Mouse (Mus musculus): Measurements from ENCODE around the gene Igf2bp3.
A peak's percentile ranks its signal among the peaks of the same experiment; 100 is the strongest.

Gene Igf2bp3

GRCm38 (mm10) chr6:49218275-49218802, 3.6 kb upstream of the Igf2bp3 start:
- no peak for DNase-seq

DNA sequence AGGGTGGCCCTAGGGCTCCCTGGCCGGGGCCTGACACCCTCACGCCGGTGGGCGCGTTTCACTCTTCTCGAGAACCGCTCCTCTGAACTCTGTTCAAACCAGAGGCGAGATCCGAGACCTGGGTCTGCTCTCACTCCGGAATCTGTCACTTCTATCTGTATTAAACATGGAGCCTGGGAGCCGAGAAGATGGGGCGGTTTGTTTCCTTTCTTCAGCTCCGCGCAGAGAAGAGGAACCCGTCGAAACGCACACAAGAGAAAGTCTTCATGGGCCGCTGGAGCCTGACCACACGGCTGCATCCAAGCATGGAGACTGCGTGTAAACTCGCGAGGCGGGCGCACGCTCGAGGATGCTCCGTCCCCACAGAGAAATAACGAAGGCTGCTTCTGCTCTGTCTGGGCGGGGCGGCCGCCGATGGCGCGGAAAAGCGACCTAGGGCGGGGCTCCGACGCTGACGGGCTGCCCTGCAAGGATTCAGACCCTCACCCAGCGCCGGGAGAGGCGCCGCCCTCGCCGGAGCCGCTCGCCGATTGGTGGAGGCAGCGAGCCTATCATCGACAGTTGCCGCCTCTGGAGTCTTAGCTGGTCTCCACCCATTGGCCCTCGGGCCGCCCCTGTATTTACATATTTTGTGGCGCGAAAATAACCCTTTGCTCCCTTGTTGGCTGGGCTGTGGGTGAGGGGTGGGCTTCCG, 3.0 kb upstream of the Igf2bp3 start:
- DNase-seq, result peak in 1 of 2 experiments; percentile 56

GRCm38 (mm10) chr6:49216811-49217542, 2.2 kb upstream of the Igf2bp3 start:
- no peak for DNase-seq

DNA sequence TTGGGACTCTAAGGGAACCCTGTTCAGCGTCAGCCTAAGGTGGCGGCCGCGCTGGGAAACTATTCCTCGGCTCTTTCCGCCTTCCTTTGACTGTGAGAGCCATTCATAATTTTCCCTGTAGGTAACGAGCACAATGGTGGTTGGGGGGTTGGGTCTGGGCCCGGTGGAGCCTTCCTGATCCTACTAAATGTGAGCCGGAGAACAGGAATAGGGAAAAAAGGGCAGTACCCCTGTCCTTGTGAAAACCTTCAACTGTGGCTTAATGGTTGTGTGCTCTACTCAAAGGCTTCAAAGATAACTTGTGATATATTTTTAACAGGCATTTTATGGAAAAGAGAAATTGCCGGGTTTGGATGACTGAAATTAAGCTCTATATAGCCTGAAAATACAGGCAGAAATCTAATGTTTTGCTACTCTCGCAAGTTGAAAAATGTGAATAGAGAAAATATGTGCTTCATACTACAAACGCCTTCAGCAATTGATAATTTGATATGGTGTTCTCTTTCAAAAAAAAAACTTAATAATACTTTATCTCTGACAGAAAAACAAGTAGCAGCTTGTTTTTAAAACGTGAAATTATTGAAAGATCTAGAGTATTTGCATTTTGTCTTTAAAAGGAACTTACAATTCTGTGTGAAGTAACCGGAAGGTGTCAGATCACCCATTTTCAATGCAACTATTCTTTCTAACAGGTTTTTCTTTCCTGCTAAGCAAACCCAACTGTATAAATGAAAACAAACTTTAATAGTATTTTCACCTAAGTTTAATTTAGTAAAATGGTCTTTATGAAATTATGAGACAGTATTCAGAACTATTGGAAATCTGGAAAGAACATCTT, 1.2 kb upstream of the Igf2bp3 start:
- no peak for DNase-seq

DNA sequence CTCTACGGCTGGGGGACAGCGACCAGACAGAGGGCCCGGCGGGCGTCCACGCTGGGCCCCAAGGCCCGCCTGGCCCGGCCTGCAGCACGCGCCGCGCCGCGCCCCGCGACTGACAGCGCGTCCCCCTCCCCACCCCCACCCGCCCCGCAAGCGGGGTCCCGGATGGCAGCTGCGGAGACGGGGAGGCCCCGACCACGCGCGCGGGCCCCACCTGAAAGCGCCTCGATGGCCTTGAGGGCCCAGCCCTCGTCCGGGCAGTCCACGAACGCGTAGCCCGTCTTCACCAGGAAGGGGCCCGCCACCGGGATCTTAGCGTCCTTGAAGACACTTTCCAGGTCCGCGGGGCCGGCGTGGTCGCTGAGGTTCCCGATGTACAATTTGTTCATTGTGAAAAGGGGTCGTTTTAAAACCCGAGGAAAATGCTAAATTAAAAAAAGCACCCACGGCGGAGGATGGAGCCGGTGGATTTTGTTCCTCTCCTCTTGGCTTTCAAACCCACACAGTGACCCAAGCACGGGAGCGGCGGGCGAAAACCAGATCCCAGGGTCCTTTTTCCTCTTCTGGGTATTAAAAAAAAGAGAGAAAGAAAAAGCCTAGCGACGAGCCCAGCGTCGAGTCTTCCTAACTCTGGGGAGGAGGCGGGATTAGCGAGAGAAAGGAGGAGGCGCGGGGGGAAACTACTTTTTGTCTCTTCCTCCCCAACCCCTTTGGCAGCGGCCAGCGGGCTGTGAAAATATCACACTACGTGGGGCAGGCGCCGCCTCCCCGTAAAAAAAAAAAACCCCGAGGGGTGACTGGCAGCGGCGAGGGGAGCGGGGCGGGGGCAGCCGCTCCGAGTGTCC, 450 bp downstream of the Igf2bp3 start:
- peak in 1 of 2 experiments; percentile 46 for DNase-seq

- DNase-seq, result peak in 1 of 2 experiments; percentile 29
Measured at GRCm38 (mm10) chr6:49213581-49214085, 1.1 kb downstream of the Igf2bp3 start.

DNA sequence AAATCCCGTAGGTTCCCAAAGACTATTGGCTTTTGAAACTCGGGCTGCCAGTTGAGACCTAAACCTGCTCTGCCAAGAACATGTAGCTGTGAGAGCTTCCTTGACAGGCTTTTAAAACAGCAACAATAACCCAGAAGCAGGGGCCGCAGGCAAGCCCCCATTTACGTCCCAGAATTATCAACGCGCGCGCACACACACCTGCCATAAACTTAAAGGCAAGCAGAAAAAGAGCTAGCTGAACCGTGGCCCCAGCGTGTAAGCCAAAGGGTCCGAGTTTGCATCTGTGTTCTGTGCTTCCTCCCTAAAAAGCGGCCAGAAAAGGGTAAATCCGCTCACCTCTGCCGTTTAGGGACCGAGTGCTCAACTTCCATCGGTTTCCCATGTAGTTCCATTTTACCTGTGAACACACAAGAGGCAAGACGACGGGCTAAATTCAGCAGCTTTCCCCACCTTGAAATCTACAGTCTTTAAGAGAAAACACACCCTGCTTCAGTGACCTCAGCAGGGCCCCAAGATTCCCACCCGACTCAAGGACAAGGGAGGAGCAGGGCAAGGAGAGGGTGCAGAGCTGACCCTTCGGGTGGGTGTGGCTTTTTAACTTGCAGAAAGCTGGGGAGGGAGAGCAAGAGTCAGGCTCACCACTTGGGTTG, 1.7 kb downstream of the Igf2bp3 start:
- DNase-seq, result no peak

- no peak for DNase-seq
Measured at GRCm38 (mm10) chr6:49212141-49212540, 2.6 kb downstream of the Igf2bp3 start.

DNA sequence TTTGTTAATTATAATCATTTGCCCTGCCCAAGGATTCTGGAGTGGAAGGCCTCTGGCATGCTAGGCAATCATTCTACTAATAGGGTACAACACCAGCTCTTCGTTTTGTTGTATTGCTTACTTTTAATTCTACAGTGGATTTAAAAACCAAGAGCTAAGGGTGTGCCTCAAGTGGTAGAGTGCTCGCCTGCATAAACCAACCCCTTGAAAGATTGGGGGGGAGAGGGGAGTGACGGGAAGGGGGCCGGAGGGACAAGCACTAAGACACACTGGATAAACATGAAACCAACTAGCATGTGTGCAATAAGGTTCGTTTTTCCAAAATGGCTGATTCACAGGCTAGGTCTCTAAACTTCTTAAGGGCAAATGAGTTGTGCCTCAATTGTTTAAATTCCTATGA, 3.2 kb downstream of the Igf2bp3 start:
- no peak for DNase-seq

- peak; percentile 56 to 70 for DNase-seq
Measured at GRCm38 (mm10) chr6:49209881-49210854, 4.6 kb downstream of the Igf2bp3 start.

GRCm38 (mm10) chr6:49208935-49209334, 5.8 kb downstream of the Igf2bp3 start:
- DNase-seq, result no peak

GRCm38 (mm10) chr6:49208297-49208930, 6.3 kb downstream of the Igf2bp3 start:
- peak in 1 of 2 experiments; percentile 46 for DNase-seq

- no peak for DNase-seq
Measured at GRCm38 (mm10) chr6:49206416-49206815, 8.3 kb downstream of the Igf2bp3 start.

DNA sequence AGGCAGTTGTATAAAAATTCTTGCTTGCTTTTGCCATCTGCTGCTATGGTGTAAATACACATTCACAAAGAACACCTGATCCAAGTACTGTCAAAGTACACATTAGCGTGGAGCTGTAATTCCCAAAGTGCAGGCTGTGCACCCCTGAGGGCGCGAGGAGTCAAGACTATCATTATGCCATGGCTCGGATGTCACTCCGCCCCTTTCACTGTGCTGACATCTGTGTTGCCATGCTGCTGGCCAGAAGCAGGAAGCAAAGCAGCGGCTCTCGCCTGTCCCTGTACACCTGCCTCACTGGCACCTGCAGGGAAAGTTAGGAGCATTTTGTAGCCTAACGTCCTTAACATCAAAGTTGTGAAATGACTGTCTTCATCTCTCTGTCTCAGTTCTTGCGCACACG, 19.6 kb downstream of the Igf2bp3 start:
- no peak for DNase-seq

DNA sequence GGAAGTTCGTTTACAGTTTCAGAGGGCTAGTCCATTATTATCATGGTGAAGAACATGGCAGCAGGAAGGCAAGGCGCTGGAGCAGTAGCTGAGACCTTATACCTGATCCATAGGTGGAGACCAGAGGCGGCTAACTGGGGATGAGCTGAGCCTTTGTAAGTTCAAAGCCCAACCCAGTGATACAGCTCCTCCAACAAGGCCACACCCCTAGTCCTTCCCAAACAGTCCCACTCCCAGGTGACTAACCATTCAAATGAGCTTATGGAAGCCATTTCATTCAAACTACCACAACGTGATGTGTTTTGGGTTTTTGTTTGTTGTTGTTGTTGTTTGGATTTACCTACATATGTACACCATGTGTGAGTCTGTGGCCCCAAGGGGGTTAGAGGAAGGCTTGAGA, 20.2 kb downstream of the Igf2bp3 start:
- DNase-seq, result no peak

GRCm38 (mm10) chr6:49189363-49189762, 25.4 kb downstream of the Igf2bp3 start:
- peak in 1 of 2 experiments; percentile 60 for DNase-seq

DNA sequence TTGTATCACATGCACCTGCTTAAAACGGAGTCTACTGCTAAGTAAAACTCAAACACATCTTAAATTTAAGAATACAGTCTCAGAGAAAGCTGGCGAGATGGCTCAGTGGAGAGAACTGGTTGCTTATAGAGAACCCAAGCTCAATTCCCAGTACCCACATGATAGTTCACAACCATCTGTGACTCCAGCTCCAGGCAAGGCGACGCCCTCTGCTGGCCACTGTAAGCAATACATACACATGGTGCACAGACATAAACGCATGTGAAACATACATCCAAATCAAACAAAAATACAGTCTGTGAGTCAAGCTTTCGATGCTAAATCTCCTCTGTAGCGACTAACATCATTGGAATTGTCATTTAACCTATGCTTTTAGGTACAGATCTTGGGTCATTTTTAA, 27.5 kb downstream of the Igf2bp3 start:
- DNase-seq, result no peak

DNA sequence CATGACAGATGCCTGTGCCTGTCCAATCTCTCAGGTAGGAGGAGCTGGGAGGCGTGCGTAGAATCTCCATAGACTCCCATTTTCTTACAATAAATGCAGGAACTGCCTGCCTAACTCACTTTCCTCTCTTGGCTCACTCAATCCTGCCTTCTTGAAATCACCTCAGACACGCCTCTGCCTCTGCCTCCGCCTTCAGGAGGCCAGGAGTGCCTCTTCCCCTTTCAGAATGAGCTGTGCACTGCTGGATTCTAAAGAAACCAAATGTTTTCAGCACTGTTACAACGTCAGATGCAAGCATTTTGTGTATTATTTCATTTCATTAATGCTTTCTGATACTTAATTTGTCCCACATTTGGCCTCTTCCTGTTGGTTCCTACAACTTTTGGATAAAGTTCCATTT, 38.7 kb downstream of the Igf2bp3 start:
- DNase-seq, result no peak

GRCm38 (mm10) chr6:49174616-49175015, 40.1 kb downstream of the Igf2bp3 start:
- DNase-seq, result no peak

- no peak for DNase-seq
Measured at GRCm38 (mm10) chr6:49173674-49174073, 41.1 kb downstream of the Igf2bp3 start.
